Mouse (Mus musculus): ENCODE data around the gene 1700001P01Rik.

DNA sequence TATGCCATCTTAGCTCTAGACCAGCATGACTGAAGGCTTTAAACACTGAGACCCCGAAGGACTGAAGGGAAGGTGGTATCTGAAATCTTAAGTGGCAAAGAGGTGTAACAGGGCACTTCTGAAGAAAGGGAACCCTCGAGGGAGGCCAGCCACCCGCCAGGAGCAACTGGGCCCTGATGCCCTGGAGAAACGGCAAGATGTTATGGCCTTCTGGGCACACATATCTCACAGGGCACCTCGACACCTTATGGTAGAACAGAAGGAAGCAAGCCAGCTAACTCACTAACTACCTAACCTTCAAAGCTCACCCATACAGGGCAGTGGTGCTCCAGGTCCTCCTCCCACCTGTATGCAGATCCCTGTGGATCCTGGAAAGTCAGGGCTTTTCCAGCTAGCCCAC lies 33.6 kb downstream of the 1700001P01Rik start:
- TF ChIP-seq CTCF (IDR thresholded peaks at IDR 0.05; ENCODE audit: low read depth) (no peak), EP300 (IDR thresholded peaks at IDR 0.05; ENCODE audit: low read depth) (no peak)

Data from liver, embryonic 14.5 days (tissue).